Mouse (Mus musculus): ENCODE results near the gene Msto1.
"Not testable (repeated sequence)": the region's sequence is repeated elsewhere in the genome, so short reads cannot be mapped to it uniquely, and the experiment has no call there.

Msto1 gene

GRCm38 (mm10) chr3:88913511-88914383, at the start of gene Msto1:
Msto1 (minus strand) TSS chr3:88913999.
- DNase-seq (ENCODE audit: low spot score): peak; percentile 89

- not testable (repeated sequence) for DNase-seq (ENCODE audit: low spot score)
These were observed 49.4 kb upstream of the Msto1 start for GRCm38 (mm10) chr3:88963211-88963610.

- no peak for DNase-seq (ENCODE audit: low spot score)
These were observed 39.9 kb upstream of the Msto1 start for GRCm38 (mm10) chr3:88953736-88954135.

GRCm38 (mm10) chr3:88953246-88953645, 39.4 kb upstream of the Msto1 start:
- DNase-seq (ENCODE audit: low spot score): no peak

- no peak for DNase-seq (ENCODE audit: low spot score)
These were observed 37.6 kb upstream of the Msto1 start for GRCm38 (mm10) chr3:88951327-88951800.

GRCm38 (mm10) chr3:88950576-88951326, 37.0 kb upstream of the Msto1 start, which contains the start of the genes Ash1l and Dap3:
Ash1l (plus strand) TSS chr3:88950622.
Dap3 (minus strand) TSS chr3:88951181.
- DNase-seq (ENCODE audit: low spot score): peak; percentile 67

GRCm38 (mm10) chr3:88949786-88950575, 36.2 kb upstream of the Msto1 start:
- DNase-seq (ENCODE audit: low spot score): peak; percentile 91

- no peak for DNase-seq (ENCODE audit: low spot score)
These were observed 30.3 kb upstream of the Msto1 start for GRCm38 (mm10) chr3:88944109-88944508.

- no peak for DNase-seq (ENCODE audit: low spot score)
These were observed 28.6 kb upstream of the Msto1 start for GRCm38 (mm10) chr3:88942316-88942880.

GRCm38 (mm10) chr3:88939749-88940148, 25.9 kb upstream of the Msto1 start:
- no peak for DNase-seq (ENCODE audit: low spot score)

GRCm38 (mm10) chr3:88939071-88939470, 25.3 kb upstream of the Msto1 start:
- DNase-seq (ENCODE audit: low spot score): no peak

GRCm38 (mm10) chr3:88929501-88929900, 15.7 kb upstream of the Msto1 start:
- no peak for DNase-seq (ENCODE audit: low spot score)

- no peak for DNase-seq (ENCODE audit: low spot score)
These were observed 11.9 kb upstream of the Msto1 start for GRCm38 (mm10) chr3:88925651-88926050.

GRCm38 (mm10) chr3:88923989-88924591, 10.3 kb upstream of the Msto1 start:
- peak; percentile 48 for DNase-seq (ENCODE audit: low spot score)

GRCm38 (mm10) chr3:88921411-88921810, 7.6 kb upstream of the Msto1 start:
- no peak for DNase-seq (ENCODE audit: low spot score)

GRCm38 (mm10) chr3:88918981-88919380, 5.2 kb upstream of the Msto1 start:
- DNase-seq (ENCODE audit: low spot score): no peak

GRCm38 (mm10) chr3:88914384-88914810, 598 bp upstream of the Msto1 start:
- DNase-seq (ENCODE audit: low spot score): no peak

GRCm38 (mm10) chr3:88912585-88912984, 1.2 kb downstream of the Msto1 start:
- DNase-seq (ENCODE audit: low spot score): no peak

GRCm38 (mm10) chr3:88906393-88907159, 7.2 kb downstream of the Msto1 start:
- no peak for DNase-seq (ENCODE audit: low spot score)

- DNase-seq (ENCODE audit: low spot score): no peak
These were observed 8.1 kb downstream of the Msto1 start for GRCm38 (mm10) chr3:88905741-88906140.
